Mouse (Mus musculus) intestine, embryonic 16.5 days (tissue): ENCODE measurements at regions not wholly inside any gene's neighbourhood (a gene's known extent, or its start where the extent isn't known, plus 50 kb on each side); places are given as distances from the start of the nearest gene placed in this dataset.

Source experiments
- ATAC-seq: fragments of 200-750 bp; cut with Nextera tagmentation; 2 replicates; pipeline ENCODE4 v1.8.0; 2017; ENCODE audit warnings: moderate TSS enrichment, moderate library complexity
- H3K27ac ChIP-seq: fragments of 300-500 bp; sonication (generic); 2 replicates; pipeline ENCODE4 v1.5.1; 2014; ENCODE audit warnings: mild to moderate bottlenecking, low read length
- H3K27me3 ChIP-seq: fragments of 300-500 bp; sonication (generic); replicated peaks from 2 replicates; pipeline ENCODE4 v1.6.1; 2014; ENCODE audit warnings: low read length, control low read depth, mixed read lengths; ENCODE audit not compliant: control insufficient read depth, insufficient read depth
- H3K36me3 ChIP-seq: fragments of 300-500 bp; sonication (generic); 2 replicates; pipeline ENCODE4 v1.6.1; 2014; ENCODE audit warnings: low read length, control low read depth; ENCODE audit not compliant: control insufficient read depth, insufficient read depth
- H3K4me1 ChIP-seq: fragments of 300-500 bp; sonication (generic); 2 replicates; pipeline ENCODE4 v1.6.1; 2014; ENCODE audit warnings: low read length, control low read depth, mixed read lengths; ENCODE audit not compliant: control insufficient read depth, insufficient read depth
- H3K4me2 ChIP-seq: fragments of 300-500 bp; sonication (generic); 2 replicates; pipeline ENCODE4 v1.6.1; 2014; ENCODE audit warnings: low read depth, low read length, control low read depth
- H3K4me3 ChIP-seq: fragments of 300-500 bp; sonication (generic); 2 replicates; pipeline ENCODE4 v1.5.1; 2014; ENCODE audit warnings: mild to moderate bottlenecking, low read length
- H3K9ac ChIP-seq: fragments of 300-500 bp; sonication (generic); 2 replicates; pipeline ENCODE4 v1.6.1; 2014; ENCODE audit warnings: low read depth, low read length
- H3K9me3 ChIP-seq: fragments of 300-500 bp; sonication (generic); 2 replicates; pipeline ENCODE4 v1.6.1; 2016; ENCODE audit warnings: low read length, control low read depth; ENCODE audit not compliant: control insufficient read depth
- WGBS: fragments of 180-500 bp; shearing (Covaris S2); extraction: QIAGEN DNeasy Blood & Tissue Kit; methylation state at CpG from one replicate; pipeline ENCODE4 v1.1.7; 2014; 5-methylcytosine and 5-hydroxymethylcytosine counted together

- Histone ChIP-seq H3K27ac (no peak overlapping the region), H3K4me3 (no peak overlapping the region), H3K4me1 (no peaks in the 10 kb centered on the region), H3K4me2 (no peak overlapping the region), H3K9ac (no peak overlapping the region), H3K27me3 (no peaks in the 10 kb centered on the region), H3K9me3 (no peaks in the 10 kb centered on the region), H3K36me3 (no peaks in the 10 kb centered on the region)
- WGBS: 87% methylated on average over 7 of the region's 7 CpGs
- no peak for ATAC-seq
Observed at GRCm38 (mm10) chr12:25455281-25455989, 358.5 kb upstream of the Id2 start.

DNA sequence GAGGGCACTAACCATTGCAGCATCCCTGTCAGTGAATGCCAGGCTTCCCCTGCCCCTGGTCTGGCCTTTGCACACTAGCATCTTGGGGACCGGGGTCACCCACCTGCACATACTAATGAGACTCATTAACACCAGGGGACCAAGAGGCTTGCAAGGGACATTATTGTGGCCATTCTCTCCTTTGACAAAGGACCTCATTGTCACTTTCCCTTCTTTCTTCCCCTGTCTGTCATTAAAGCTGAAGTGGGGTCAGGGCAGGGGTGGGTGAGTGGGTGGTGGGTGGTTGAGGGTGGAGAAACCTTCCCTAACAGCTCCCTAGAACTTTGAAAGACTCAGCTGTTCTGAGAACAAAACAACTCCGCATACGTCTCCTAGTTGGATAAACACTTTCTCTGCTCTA lies 356.4 kb upstream of the Id2 start:
- H3K9me3 ChIP-seq: no peaks in the 10 kb centered on the region
- WGBS: 52% methylated on average over 3 of the region's 3 CpGs
- H3K36me3 ChIP-seq: no peaks in the 10 kb centered on the region
- H3K9ac ChIP-seq: no peak overlapping the region
- no peak overlapping the region for H3K4me3 ChIP-seq
- H3K27me3 ChIP-seq: no peaks in the 10 kb centered on the region
- no peak overlapping the region for H3K4me2 ChIP-seq
- ATAC-seq: no peak
- no peak overlapping the region for H3K27ac ChIP-seq
- H3K4me1 ChIP-seq: no peaks in the 10 kb centered on the region

GRCm38 (mm10) chr12:25451156-25451555 lies 354.2 kb upstream of the Id2 start:
- 97% methylated on average over 2 of the region's 2 CpGs for WGBS
- Histone ChIP-seq H3K27me3 (no peaks in the 10 kb centered on the region), H3K4me3 (no peak overlapping the region), H3K27ac (no peak overlapping the region), H3K4me1 (no peaks in the 10 kb centered on the region), H3K4me2 (no peak overlapping the region), H3K9me3 (no peaks in the 10 kb centered on the region), H3K36me3 (no peaks in the 10 kb centered on the region), H3K9ac (no peak overlapping the region)
- no peak for ATAC-seq

GRCm38 (mm10) chr12:25444355-25444754 lies 347.4 kb upstream of the Id2 start:
- WGBS: 65% methylated on average over 2 of the region's 2 CpGs
- peak; percentile 88 for ATAC-seq

GRCm38 (mm10) chr12:25439029-25439551 lies 342.1 kb upstream of the Id2 start:
- Histone ChIP-seq H3K9me3 (no peaks in the 10 kb centered on the region), H3K27me3 (no peaks in the 10 kb centered on the region), H3K4me1 (no peaks in the 10 kb centered on the region), H3K36me3 (no peaks in the 10 kb centered on the region), H3K27ac (no peak overlapping the region), H3K9ac (no peak overlapping the region), H3K4me3 (no peak overlapping the region), H3K4me2 (no peak overlapping the region)
- WGBS: 88% methylated on average over 7 of the region's 7 CpGs
- ATAC-seq: no peak

More at GRCm38 (mm10) chr12:25444355-25444754, 347.4 kb upstream of the Id2 start:
- H3K9ac ChIP-seq: no peak overlapping the region
- H3K4me3 ChIP-seq: no peak overlapping the region
- H3K27ac ChIP-seq: no peak overlapping the region
- H3K27me3 ChIP-seq: no peaks in the 10 kb centered on the region
- H3K9me3 ChIP-seq: no peaks in the 10 kb centered on the region
- no peaks in the 10 kb centered on the region; the same call in 1 of the 2 replicates for H3K4me1 ChIP-seq
- no peak overlapping the region for H3K4me2 ChIP-seq
- H3K36me3 ChIP-seq: no peaks in the 10 kb centered on the region

GRCm38 (mm10) chr12:25438217-25439028 lies 341.5 kb upstream of the Id2 start:
- Histone ChIP-seq H3K36me3 (no peaks in the 10 kb centered on the region), H3K9ac (no peak overlapping the region), H3K4me1 (no peaks in the 10 kb centered on the region), H3K4me2 (no peak overlapping the region), H3K27ac (no peak overlapping the region), H3K9me3 (no peaks in the 10 kb centered on the region), H3K4me3 (no peak overlapping the region), H3K27me3 (no peaks in the 10 kb centered on the region)
- ATAC-seq: peak; percentile 44; the same call in 1 of the 2 replicates
- WGBS: 65% methylated on average over 8 of the region's 8 CpGs

- 54% methylated on average over 4 of the region's 4 CpGs for whole genome bisulfite sequencing
- no peaks in the 10 kb centered on the region for H3K9me3 ChIP-seq
- no peaks in the 10 kb centered on the region for H3K36me3 ChIP-seq
- no peak for ATAC-seq
- no peaks in the 10 kb centered on the region for H3K27me3 ChIP-seq
- H3K4me2 ChIP-seq: no peak overlapping the region
- no peaks in the 10 kb centered on the region for H3K4me1 ChIP-seq
- H3K9ac ChIP-seq: no peak overlapping the region
- H3K4me3 ChIP-seq: no peak overlapping the region
- no peak overlapping the region for H3K27ac ChIP-seq
Observed at GRCm38 (mm10) chr12:25437556-25437955, 340.6 kb upstream of the Id2 start.

GRCm38 (mm10) chr12:25436220-25436911 lies 339.4 kb upstream of the Id2 start:
- no peaks in the 10 kb centered on the region for H3K9me3 ChIP-seq
- no peak overlapping the region for H3K4me3 ChIP-seq
- no peaks in the 10 kb centered on the region for H3K4me1 ChIP-seq
- no peaks in the 10 kb centered on the region for H3K36me3 ChIP-seq
- H3K9ac ChIP-seq: no peak overlapping the region
- no peak overlapping the region for H3K27ac ChIP-seq
- WGBS: 71% methylated on average over 6 of the region's 6 CpGs
- no peaks in the 10 kb centered on the region for H3K27me3 ChIP-seq
- no peak for ATAC-seq
- no peak overlapping the region for H3K4me2 ChIP-seq

DNA sequence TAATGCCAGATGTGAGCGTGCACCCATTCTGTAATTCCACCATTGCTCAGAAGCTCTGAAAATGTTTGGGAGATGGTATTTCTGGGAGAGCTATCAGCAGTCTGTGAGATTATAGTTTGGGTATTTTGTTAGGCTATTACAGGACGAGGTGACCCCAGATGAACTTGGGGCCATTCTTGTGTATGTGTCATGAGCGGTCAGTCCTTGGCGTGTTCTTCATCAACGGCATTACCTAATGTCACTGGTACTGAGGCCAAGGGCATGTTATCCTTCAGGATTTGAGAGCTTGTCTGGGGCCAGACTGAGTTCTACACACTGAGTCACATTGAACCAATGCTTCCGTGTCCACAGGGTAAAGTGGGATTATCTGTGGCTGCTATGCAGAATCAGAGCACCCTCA lies 335.9 kb upstream of the Id2 start:
- H3K4me1 ChIP-seq: no peaks in the 10 kb centered on the region
- 89% methylated on average over 6 of the region's 6 CpGs for WGBS

More for the DNA sequence above, 335.9 kb upstream of the Id2 start:
- no peak overlapping the region for H3K4me2 ChIP-seq
- no peaks in the 10 kb centered on the region for H3K36me3 ChIP-seq
- H3K9me3 ChIP-seq: no peaks in the 10 kb centered on the region
- H3K4me3 ChIP-seq: no peak overlapping the region
- H3K27me3 ChIP-seq: no peaks in the 10 kb centered on the region
- no peak overlapping the region for H3K27ac ChIP-seq
- H3K9ac ChIP-seq: no peak overlapping the region
- ATAC-seq: no peak
